Mouse (Mus musculus): Measurements from ENCODE around the gene Nlrp4c. TPM values are rescaled to one million over a fixed set of nuclear protein-coding genes. Genes with fewer than 3 reads are reported as not detected.

The Nlrp4c gene
- polyA plus RNA-seq, 1 experiment from 2014 or later, result not detected

DNA sequence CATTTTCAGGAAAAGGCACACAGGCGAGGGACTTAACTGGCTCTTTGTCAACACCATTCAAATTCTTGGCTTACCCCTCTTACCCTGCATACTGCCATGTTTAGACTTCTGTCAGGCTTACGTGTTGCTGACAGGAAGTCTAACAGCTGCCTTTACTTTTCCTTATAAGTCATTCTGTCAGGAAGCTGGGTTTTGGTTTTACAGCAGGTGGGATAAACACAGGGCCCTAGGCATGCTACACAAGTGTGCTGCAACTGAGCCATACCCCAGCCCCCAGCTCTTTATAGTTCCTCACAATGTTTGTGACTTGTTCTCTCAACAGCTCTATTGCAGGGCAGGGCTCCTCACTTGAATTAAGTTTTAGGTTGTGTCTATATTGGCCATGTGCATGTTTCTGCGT lies 94.3 kb downstream of the Nlrp4c start:
- Histone ChIP-seq H3K36me3 (ENCODE audit: control insufficient read depth, insufficient read depth, low read length) (peaks cover 24% of the 10 kb centered on the region), H3K9ac (ENCODE audit: low read depth, low read length) (no peak overlapping the region), H3K4me3 (ENCODE audit: low read depth, low read length) (no peak overlapping the region), H3K27me3 (replicated peaks; ENCODE audit: control insufficient read depth, insufficient read depth, low read length) (no peaks in the 10 kb centered on the region), H3K4me2 (ENCODE audit: low read depth, low read length) (no peak overlapping the region), H3K9me3 (ENCODE audit: control insufficient read depth, low read length) (no peaks in the 10 kb centered on the region), H3K27ac (replicated peaks; ENCODE audit: low read depth, low read length) (no peak overlapping the region), H3K4me1 (ENCODE audit: control insufficient read depth, insufficient read depth, low read length) (no peaks in the 10 kb centered on the region)
- ATAC-seq (ENCODE audit: low read depth) (peak; percentile 21; the same call in 1 of the 2 replicates), DNase-seq (ENCODE audit: low spot score) (peak; percentile 29)
- 66% methylated on average over 3 of the region's 3 CpGs for WGBS

DNA sequence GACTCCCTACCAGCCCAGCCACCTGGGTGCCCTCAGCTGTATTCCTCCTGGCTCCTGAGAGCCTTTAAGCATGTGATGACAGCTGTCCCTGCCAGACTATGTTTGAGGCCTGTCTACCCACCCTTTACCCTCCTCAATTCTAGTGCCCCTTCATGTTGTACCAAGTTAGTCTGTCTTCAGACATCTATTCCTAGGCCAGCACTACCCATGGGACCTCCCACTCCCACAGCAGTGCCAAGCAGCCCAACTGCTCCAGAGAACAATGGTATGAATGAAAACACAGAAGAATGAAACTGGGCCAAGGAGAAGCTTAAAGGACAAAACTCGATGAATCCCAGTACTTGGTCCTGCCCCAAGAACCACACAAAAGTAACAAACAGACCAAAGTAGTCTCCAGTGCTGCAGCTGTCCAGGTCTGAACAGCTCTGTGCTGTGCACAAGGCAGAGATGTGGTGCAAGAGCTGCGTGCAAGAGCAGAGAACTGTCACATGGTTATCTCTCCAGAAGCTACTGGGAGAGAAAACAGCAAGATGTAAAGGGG lies 99.1 kb downstream of the Nlrp4c start:
- DNase-seq (ENCODE audit: low spot score) (no peak), ATAC-seq (ENCODE audit: low read depth) (no peak)
- Histone ChIP-seq H3K9me3 (ENCODE audit: control insufficient read depth, low read length) (no peaks in the 10 kb centered on the region), H3K4me1 (ENCODE audit: control insufficient read depth, insufficient read depth, low read length) (peaks cover 4% of the 10 kb centered on the region; the same call in 1 of the 2 replicates), H3K4me3 (ENCODE audit: low read depth, low read length) (no peak overlapping the region), H3K4me2 (ENCODE audit: low read depth, low read length) (no peak overlapping the region), H3K36me3 (ENCODE audit: control insufficient read depth, insufficient read depth, low read length) (peaks cover 16% of the 10 kb centered on the region), H3K27me3 (replicated peaks; ENCODE audit: control insufficient read depth, insufficient read depth, low read length) (no peaks in the 10 kb centered on the region), H3K9ac (ENCODE audit: low read depth, low read length) (no peak overlapping the region), H3K27ac (replicated peaks; ENCODE audit: low read depth, low read length) (no peak overlapping the region)
- WGBS, result 83% methylated on average over 2 of the region's 2 CpGs

DNA sequence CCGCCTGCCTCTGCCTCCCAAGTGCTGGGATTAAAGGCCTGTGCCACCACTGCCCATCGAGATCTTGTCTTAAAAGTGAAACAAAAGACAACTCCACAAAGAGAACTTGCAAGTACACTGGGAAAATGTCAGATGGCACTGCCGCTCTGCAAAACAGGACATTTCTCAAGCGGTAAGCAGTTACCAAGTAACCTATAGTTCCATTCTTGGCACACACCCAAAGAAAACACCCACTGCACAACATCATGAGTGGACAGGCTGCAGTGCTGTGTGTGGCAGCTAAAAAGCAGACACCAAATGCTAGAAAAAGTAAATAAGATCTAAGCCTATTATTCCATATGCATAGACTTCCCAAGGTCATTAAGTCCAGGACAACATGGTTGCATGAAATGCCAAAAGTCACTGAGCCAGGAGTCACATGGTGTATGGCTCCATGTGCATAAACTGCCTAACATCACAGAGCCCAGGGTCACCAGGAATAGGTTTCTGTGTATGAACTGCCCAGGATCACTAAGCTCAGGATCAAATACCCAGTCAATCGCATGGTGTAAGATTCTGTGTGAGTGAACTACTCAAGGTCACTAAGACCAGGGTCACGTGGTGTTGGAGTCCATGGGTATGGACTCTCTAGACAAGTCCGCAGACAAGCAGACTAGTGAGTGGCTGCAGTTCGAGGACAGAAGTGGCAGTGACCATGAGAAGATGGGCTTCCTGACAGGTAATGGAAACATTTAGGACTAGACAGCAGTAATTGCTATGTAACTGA lies 100.6 kb downstream of the Nlrp4c start:
- peak; percentile 32 for DNase-seq (ENCODE audit: low spot score)
- Histone ChIP-seq H3K4me3 (ENCODE audit: low read depth, low read length) (no peak overlapping the region), H3K9ac (ENCODE audit: low read depth, low read length) (no peak overlapping the region), H3K9me3 (ENCODE audit: control insufficient read depth, low read length) (no peaks in the 10 kb centered on the region), H3K27me3 (replicated peaks; ENCODE audit: control insufficient read depth, insufficient read depth, low read length) (no peaks in the 10 kb centered on the region), H3K4me2 (ENCODE audit: low read depth, low read length) (no peak overlapping the region), H3K4me1 (ENCODE audit: control insufficient read depth, insufficient read depth, low read length) (peaks cover 4% of the 10 kb centered on the region; the same call in 1 of the 2 replicates), H3K27ac (replicated peaks; ENCODE audit: low read depth, low read length) (no peak overlapping the region), H3K36me3 (ENCODE audit: control insufficient read depth, insufficient read depth, low read length) (peaks cover 12% of the 10 kb centered on the region)
- no peak for ATAC-seq (ENCODE audit: low read depth)
- 80% methylated on average over 8 of the region's 8 CpGs for WGBS

DNA sequence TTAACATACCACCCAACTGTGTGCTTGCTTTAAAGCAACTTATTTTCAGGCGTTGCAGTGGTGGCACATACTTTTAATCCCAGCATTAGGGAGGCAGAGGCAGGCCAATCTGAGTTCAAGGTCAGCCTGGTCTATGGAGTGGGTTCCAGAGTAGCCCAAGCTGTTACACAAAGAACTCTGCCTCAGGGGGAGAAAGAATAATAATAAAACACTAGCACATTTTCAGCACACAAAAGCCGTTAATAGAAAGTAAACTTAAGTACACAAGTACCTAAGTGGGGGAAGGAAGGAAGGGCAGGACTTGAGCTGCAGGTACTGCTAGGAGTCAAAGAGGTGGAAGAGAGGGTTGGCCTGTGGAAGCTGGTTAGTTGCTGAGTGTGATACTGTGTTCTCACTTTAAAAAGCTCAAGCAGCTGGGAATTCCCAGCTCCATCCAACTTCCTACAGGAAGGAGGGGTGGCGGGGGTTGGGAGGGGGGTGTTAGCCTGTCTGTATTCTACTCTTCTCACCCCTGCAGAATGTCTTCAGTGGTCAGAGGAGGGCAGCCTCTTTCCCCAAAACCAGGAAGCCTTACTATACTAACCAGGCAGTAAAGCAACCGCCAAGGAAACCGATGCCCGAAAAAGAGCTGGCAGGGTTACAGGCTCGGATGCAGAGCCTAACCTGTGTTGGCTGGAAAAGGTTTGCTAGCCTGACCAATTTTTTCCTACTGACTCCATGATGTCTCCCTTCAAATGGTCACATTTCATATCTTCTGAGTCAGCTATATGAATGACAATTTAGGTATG lies 101.4 kb downstream of the Nlrp4c start:
- peaks cover 8% of the 10 kb centered on the region for H3K36me3 ChIP-seq (ENCODE audit: control insufficient read depth, insufficient read depth, low read length)
- no peak overlapping the region for H3K4me2 ChIP-seq (ENCODE audit: low read depth, low read length)
- H3K27me3 ChIP-seq (replicated peaks; ENCODE audit: control insufficient read depth, insufficient read depth, low read length), result no peaks in the 10 kb centered on the region
- H3K9ac ChIP-seq (ENCODE audit: low read depth, low read length), result no peak overlapping the region
- no peak overlapping the region for H3K4me3 ChIP-seq (ENCODE audit: low read depth, low read length)
- 83% methylated on average over 7 of the region's 7 CpGs for WGBS
- no peak for ATAC-seq (ENCODE audit: low read depth)
- no peak for DNase-seq (ENCODE audit: low spot score)
- peaks cover 4% of the 10 kb centered on the region; the same call in 1 of the 2 replicates for H3K4me1 ChIP-seq (ENCODE audit: control insufficient read depth, insufficient read depth, low read length)
- no peak overlapping the region; the same call in 1 of the 2 replicates for H3K27ac ChIP-seq (replicated peaks; ENCODE audit: low read depth, low read length)
- no peaks in the 10 kb centered on the region for H3K9me3 ChIP-seq (ENCODE audit: control insufficient read depth, low read length)

DNA sequence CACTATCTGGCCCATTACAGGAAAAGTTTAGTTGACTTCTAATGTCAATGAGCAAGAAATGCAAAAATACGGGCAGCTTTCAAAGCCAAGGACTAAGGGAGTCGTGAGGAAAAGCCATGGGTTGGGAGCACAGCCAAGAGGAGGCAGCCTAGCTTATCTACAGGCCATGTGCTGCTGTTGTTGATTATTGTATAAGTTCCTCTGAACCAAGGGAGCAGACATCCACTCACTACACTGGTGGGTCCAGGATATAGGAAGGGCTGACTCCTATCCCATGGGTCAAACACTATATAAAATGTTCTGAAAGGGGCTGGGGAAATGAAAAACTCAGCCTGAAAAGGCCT lies 102.0 kb downstream of the Nlrp4c start:
- peaks cover 4% of the 10 kb centered on the region; the same call in 1 of the 2 replicates for H3K4me1 ChIP-seq (ENCODE audit: control insufficient read depth, insufficient read depth, low read length)
- no peak overlapping the region for H3K4me2 ChIP-seq (ENCODE audit: low read depth, low read length)
- ATAC-seq (ENCODE audit: low read depth), result no peak
- H3K9me3 ChIP-seq (ENCODE audit: control insufficient read depth, low read length), result no peaks in the 10 kb centered on the region
- no peak for DNase-seq (ENCODE audit: low spot score)
- no peak overlapping the region for H3K27ac ChIP-seq (replicated peaks; ENCODE audit: low read depth, low read length)
- H3K4me3 ChIP-seq (ENCODE audit: low read depth, low read length), result no peak overlapping the region
- peaks cover 3% of the 10 kb centered on the region for H3K36me3 ChIP-seq (ENCODE audit: control insufficient read depth, insufficient read depth, low read length)
- H3K9ac ChIP-seq (ENCODE audit: low read depth, low read length), result no peak overlapping the region
- 50% methylated on average over 2 of the region's 2 CpGs for WGBS
- H3K27me3 ChIP-seq (replicated peaks; ENCODE audit: control insufficient read depth, insufficient read depth, low read length), result no peaks in the 10 kb centered on the region

DNA sequence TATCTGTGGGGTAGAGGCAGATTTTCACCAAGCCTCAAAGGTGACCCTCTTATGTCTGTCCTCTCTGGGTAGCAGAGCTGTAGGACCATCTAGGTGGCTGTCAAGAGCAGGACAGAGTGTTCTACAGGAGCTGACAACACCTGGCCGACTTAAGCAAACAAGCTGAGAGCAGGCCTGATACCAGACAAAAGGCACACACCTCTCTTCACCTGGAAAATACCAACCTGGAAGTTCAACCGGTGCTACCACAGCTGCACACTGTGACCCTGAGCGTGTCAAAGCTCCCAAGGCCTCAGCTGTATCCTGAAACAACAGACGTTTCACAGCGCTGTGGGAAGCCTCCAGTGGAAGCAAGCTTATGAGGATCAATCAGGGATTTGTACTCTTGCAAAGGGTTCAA lies 102.7 kb downstream of the Nlrp4c start:
- WGBS, result 75% methylated on average over 5 of the region's 5 CpGs
- ATAC-seq (ENCODE audit: low read depth), result no peak
- H3K27me3 ChIP-seq (replicated peaks; ENCODE audit: control insufficient read depth, insufficient read depth, low read length), result no peaks in the 10 kb centered on the region
- no peak overlapping the region; the same call in 1 of the 2 replicates for H3K27ac ChIP-seq (replicated peaks; ENCODE audit: low read depth, low read length)
- no peak overlapping the region for H3K9ac ChIP-seq (ENCODE audit: low read depth, low read length)
- H3K36me3 ChIP-seq (ENCODE audit: control insufficient read depth, insufficient read depth, low read length), result no peaks in the 10 kb centered on the region
- no peaks in the 10 kb centered on the region for H3K9me3 ChIP-seq (ENCODE audit: control insufficient read depth, low read length)
- no peak overlapping the region for H3K4me3 ChIP-seq (ENCODE audit: low read depth, low read length)
- peaks cover 4% of the 10 kb centered on the region; the same call in 1 of the 2 replicates for H3K4me1 ChIP-seq (ENCODE audit: control insufficient read depth, insufficient read depth, low read length)
- DNase-seq (ENCODE audit: low spot score), result no peak
- no peak overlapping the region for H3K4me2 ChIP-seq (ENCODE audit: low read depth, low read length)

DNA sequence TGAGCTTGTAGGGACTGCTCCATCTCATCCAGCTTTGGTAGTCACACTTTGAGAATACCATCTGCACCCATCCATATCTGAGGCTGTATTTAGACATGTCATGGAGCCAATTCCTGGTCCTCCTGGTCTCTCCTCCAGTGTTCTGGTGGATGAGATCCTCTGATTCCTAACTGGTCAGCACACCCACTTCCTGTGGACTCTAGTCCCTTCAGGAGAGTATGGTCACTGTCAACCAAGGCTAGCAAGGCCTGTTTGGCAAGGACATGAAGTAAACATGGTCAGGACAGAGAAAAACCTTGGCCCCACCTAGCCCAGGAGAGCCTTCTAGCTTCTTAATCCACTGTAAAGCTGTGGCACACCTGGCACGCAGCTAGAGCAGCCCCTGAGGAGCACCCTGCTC lies 106.3 kb downstream of the Nlrp4c start:
- Histone ChIP-seq H3K9ac (ENCODE audit: low read depth, low read length) (no peak overlapping the region), H3K4me2 (ENCODE audit: low read depth, low read length) (no peak overlapping the region), H3K27me3 (replicated peaks; ENCODE audit: control insufficient read depth, insufficient read depth, low read length) (no peaks in the 10 kb centered on the region), H3K4me3 (ENCODE audit: low read depth, low read length) (no peak overlapping the region), H3K36me3 (ENCODE audit: control insufficient read depth, insufficient read depth, low read length) (no peaks in the 10 kb centered on the region), H3K9me3 (ENCODE audit: control insufficient read depth, low read length) (no peaks in the 10 kb centered on the region), H3K27ac (replicated peaks; ENCODE audit: low read depth, low read length) (no peak overlapping the region), H3K4me1 (ENCODE audit: control insufficient read depth, insufficient read depth, low read length) (peaks cover 6% of the 10 kb centered on the region; the same call in 1 of the 2 replicates)
- no peak for DNase-seq (ENCODE audit: low spot score)
- WGBS, result 100% methylated on average over 1 of the region's 1 CpGs
- ATAC-seq (ENCODE audit: low read depth), result no peak

DNA sequence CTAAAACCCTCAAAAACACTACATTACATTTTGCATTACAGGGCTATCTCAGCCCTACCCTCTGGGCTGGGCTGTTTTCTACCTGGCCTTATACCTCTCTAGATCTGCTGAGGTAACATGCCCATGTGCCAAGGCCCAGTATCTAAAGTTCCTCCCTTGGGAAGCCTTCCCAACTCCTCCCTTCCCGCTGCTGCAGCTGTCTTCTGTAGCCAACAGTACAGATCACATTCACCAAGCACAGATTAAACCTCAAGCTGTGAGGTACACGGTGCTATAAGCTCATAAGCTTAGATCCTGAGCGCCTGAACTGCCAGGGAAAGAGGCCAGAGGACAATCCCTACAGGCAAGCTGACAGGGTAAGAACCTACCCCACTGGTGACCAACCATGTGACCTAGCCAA lies 107.1 kb downstream of the Nlrp4c start:
- H3K4me2 ChIP-seq (ENCODE audit: low read depth, low read length), result no peak overlapping the region
- no peaks in the 10 kb centered on the region for H3K27me3 ChIP-seq (replicated peaks; ENCODE audit: control insufficient read depth, insufficient read depth, low read length)
- H3K36me3 ChIP-seq (ENCODE audit: control insufficient read depth, insufficient read depth, low read length), result no peaks in the 10 kb centered on the region
- WGBS, result 82% methylated on average over 3 of the region's 3 CpGs
- no peak overlapping the region for H3K27ac ChIP-seq (replicated peaks; ENCODE audit: low read depth, low read length)
- H3K9me3 ChIP-seq (ENCODE audit: control insufficient read depth, low read length), result no peaks in the 10 kb centered on the region
- peaks cover 13% of the 10 kb centered on the region; the same call in 1 of the 2 replicates for H3K4me1 ChIP-seq (ENCODE audit: control insufficient read depth, insufficient read depth, low read length)
- no peak overlapping the region for H3K4me3 ChIP-seq (ENCODE audit: low read depth, low read length)
- no peak for DNase-seq (ENCODE audit: low spot score)
- H3K9ac ChIP-seq (ENCODE audit: low read depth, low read length), result no peak overlapping the region
- no peak for ATAC-seq (ENCODE audit: low read depth)

Measured in embryonic facial prominence, embryonic 14.5 days (tissue).